Mouse (Mus musculus) forebrain, embryonic 15.5 days (tissue): Measurements from ENCODE around the gene Snap25. TPM values are rescaled to one million over a fixed set of nuclear protein-coding genes. Genes with fewer than 3 reads are reported as not detected.
A peak's percentile ranks its signal among the peaks of the same experiment; 100 is the strongest.

ENCODE experiments used
- ATAC-seq: fragments of 200-750 bp; cut with Nextera tagmentation; replicated peaks from 2 replicates; pipeline ENCODE4 v1.8.0; 2017; ENCODE audit warnings: mild to moderate bottlenecking, moderate TSS enrichment, moderate library complexity
- H3K27ac ChIP-seq: fragments of 300-500 bp; sonication (generic); replicated peaks from 2 replicates; pipeline ENCODE4 v1.5.1; 2015; ENCODE audit warnings: mild to moderate bottlenecking, inconsistent platforms
- H3K27me3 ChIP-seq: fragments of 300-500 bp; sonication (generic); 2 replicates; pipeline ENCODE4 v1.6.1; 2015; ENCODE audit warnings: inconsistent platforms
- H3K36me3 ChIP-seq: fragments of 300-500 bp; sonication (generic); 2 replicates; pipeline ENCODE4 v1.6.1; 2015; ENCODE audit warnings: mild to moderate bottlenecking, inconsistent platforms
- H3K4me1 ChIP-seq: fragments of 300-500 bp; sonication (generic); 2 replicates; pipeline ENCODE4 v1.6.1; 2015; ENCODE audit warnings: inconsistent platforms
- H3K4me2 ChIP-seq: fragments of 300-500 bp; sonication (generic); replicated peaks from 2 replicates; pipeline ENCODE4 v1.6.1; 2015; ENCODE audit warnings: mild to moderate bottlenecking, inconsistent platforms
- H3K4me3 ChIP-seq: fragments of 300-500 bp; sonication (generic); 2 replicates; pipeline ENCODE4 v1.5.1; 2015; ENCODE audit warnings: mild to moderate bottlenecking, inconsistent platforms
- H3K9ac ChIP-seq: fragments of 300-500 bp; sonication (generic); replicated peaks from 2 replicates; pipeline ENCODE4 v1.6.1; 2015; ENCODE audit warnings: mild to moderate bottlenecking, inconsistent platforms
- H3K9me3 ChIP-seq: fragments of 300-500 bp; sonication (generic); 2 replicates; pipeline ENCODE4 v1.6.1; 2016; ENCODE audit warnings: inconsistent platforms
- WGBS: fragments of 180-500 bp; shearing (Covaris S2); methylation state at CpG from one replicate; pipeline ENCODE4 v1.1.7; 2015; ENCODE audit warnings: mixed read lengths; 5-methylcytosine and 5-hydroxymethylcytosine counted together
- polyA plus RNA-seq: library from polyadenylated mRNA; unstranded; fragments of >200 nt; fragmentation: Nextera tagmentation; extraction: Ambion mirVana; gene quantifications from 2 replicates; pipeline ENCODE4 v1.2.1, GENCODE M21; 2015

Snap25 gene
- polyA plus RNA-seq, 1 experiment from 2014 or later, result 114 TPM

DNA sequence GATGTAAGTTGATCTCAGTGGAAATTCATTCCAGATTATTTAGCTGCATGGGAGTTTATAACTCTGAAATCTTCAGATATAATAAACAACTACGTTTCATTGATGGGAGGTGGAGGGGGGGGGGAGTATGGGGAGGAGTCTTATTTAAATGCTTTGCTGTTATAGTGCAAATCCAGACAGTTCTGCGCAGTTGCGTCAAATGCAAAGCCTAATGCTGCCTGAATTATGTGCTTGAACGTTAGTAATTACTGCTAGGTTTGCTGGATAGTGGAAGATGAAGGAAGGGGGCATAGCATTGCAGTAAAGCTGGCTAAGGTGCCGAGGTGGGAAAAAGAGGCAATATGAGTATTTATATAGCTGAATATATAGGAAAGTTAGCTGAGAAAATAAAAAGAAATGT lies 2.3 kb downstream of the Snap25 start:
- H3K27ac ChIP-seq, result no peak overlapping the region
- peak overlapping the region; percentile 21 for H3K4me3 ChIP-seq
- H3K9ac ChIP-seq, result 0 out of 2 replicates have a peak overlapping the region, but pooled peaks have one; percentile 22
- H3K4me1 ChIP-seq, result peaks cover 27% of the 10 kb centered on the region
- WGBS, result 64% methylated on average over 5 of the region's 5 CpGs
- H3K36me3 ChIP-seq, result no peaks in the 10 kb centered on the region
- no peaks in the 10 kb centered on the region for H3K27me3 ChIP-seq
- no peak for ATAC-seq
- peak overlapping the region; percentile 68 for H3K4me2 ChIP-seq
- no peaks in the 10 kb centered on the region for H3K9me3 ChIP-seq

- H3K27ac ChIP-seq, result no peak overlapping the region
- no peak overlapping the region for H3K9ac ChIP-seq
- no peaks in the 10 kb centered on the region for H3K9me3 ChIP-seq
- no peaks in the 10 kb centered on the region for H3K36me3 ChIP-seq
- no peaks in the 10 kb centered on the region for H3K27me3 ChIP-seq
- peaks cover 26% of the 10 kb centered on the region for H3K4me1 ChIP-seq
- 79% methylated on average over 1 of the region's 1 CpGs for WGBS
- H3K4me3 ChIP-seq, result no peak overlapping the region
- peak overlapping the region; percentile 68 for H3K4me2 ChIP-seq
- no peak for ATAC-seq
Measured at GRCm38 (mm10) chr2:136716400-136716799, 3.1 kb downstream of the Snap25 start.

GRCm38 (mm10) chr2:136720235-136720634 lies 7.0 kb downstream of the Snap25 start:
- no peak for ATAC-seq
- no peak overlapping the region for H3K4me3 ChIP-seq
- no peaks in the 10 kb centered on the region for H3K27me3 ChIP-seq
- WGBS, result 35% methylated on average over 4 of the region's 4 CpGs
- H3K36me3 ChIP-seq, result no peaks in the 10 kb centered on the region
- no peaks in the 10 kb centered on the region for H3K9me3 ChIP-seq
- H3K27ac ChIP-seq, result no peak overlapping the region
- no peak overlapping the region for H3K4me2 ChIP-seq
- no peak overlapping the region for H3K9ac ChIP-seq
- H3K4me1 ChIP-seq, result peaks cover 6% of the 10 kb centered on the region

GRCm38 (mm10) chr2:136738260-136738659 lies 25.0 kb downstream of the Snap25 start:
- WGBS, result 79% methylated on average over 2 of the region's 2 CpGs

GRCm38 (mm10) chr2:136742230-136742629 lies 29.0 kb downstream of the Snap25 start:
- no peak overlapping the region for H3K4me2 ChIP-seq
- peaks cover 10% of the 10 kb centered on the region for H3K4me1 ChIP-seq
- H3K4me3 ChIP-seq, result no peak overlapping the region
- 88% methylated on average over 2 of the region's 2 CpGs for WGBS
- no peak for ATAC-seq
- no peaks in the 10 kb centered on the region for H3K36me3 ChIP-seq
- H3K9ac ChIP-seq, result no peak overlapping the region
- no peak overlapping the region for H3K27ac ChIP-seq
- no peaks in the 10 kb centered on the region for H3K27me3 ChIP-seq
- no peaks in the 10 kb centered on the region for H3K9me3 ChIP-seq

More at GRCm38 (mm10) chr2:136738260-136738659, 25.0 kb downstream of the Snap25 start:
- no peak overlapping the region for H3K9ac ChIP-seq
- H3K27me3 ChIP-seq, result no peaks in the 10 kb centered on the region
- H3K4me1 ChIP-seq, result no peaks in the 10 kb centered on the region
- no peak overlapping the region for H3K4me3 ChIP-seq
- H3K4me2 ChIP-seq, result no peak overlapping the region
- no peaks in the 10 kb centered on the region for H3K36me3 ChIP-seq
- H3K27ac ChIP-seq, result no peak overlapping the region
- no peaks in the 10 kb centered on the region for H3K9me3 ChIP-seq
- no peak for ATAC-seq

DNA sequence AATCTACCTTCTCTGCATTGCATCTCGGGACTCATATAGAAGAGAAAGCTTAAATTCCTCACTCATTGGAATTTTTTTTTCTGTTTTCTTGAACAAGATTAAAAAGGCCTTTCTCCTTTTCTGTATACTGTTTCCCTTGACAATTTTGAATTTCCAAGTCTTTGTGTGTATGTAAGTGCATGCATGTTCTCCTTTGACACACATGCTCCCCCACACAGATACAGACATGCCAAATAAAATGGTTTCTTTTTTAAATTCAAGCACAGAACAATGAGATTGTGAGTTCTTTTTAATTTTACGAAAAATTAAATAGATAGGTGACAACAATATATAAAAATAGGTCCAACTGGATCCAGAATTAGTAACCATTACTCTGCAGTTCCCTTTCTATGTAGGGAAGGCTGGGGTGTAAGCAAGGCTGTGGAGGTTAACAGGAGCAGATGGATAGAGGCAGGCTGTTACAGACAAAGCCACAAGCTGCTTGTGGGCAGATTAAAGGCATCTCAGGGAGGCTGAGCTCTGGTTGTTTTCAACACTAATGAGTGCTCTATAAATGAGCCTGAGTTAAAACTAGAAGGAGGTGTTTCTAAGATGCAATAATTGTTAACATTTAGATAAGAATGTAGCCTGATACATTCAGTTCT lies 31.6 kb downstream of the Snap25 start:
- Histone ChIP-seq H3K27me3 (no peaks in the 10 kb centered on the region), H3K36me3 (no peaks in the 10 kb centered on the region), H3K9ac (no peak overlapping the region), H3K4me1 (peaks cover 10% of the 10 kb centered on the region), H3K27ac (peak overlapping the region; percentile 71), H3K9me3 (no peaks in the 10 kb centered on the region), H3K4me3 (no peak overlapping the region), H3K4me2 (no peak overlapping the region)
- ATAC-seq, result peak; percentile 89
- WGBS, result 64% methylated on average over 2 of the region's 2 CpGs

GRCm38 (mm10) chr2:136745327-136745994 lies 32.2 kb downstream of the Snap25 start:
- ATAC-seq, result no peak
- Histone ChIP-seq H3K4me2 (no peak overlapping the region), H3K27me3 (no peaks in the 10 kb centered on the region), H3K9ac (no peak overlapping the region), H3K9me3 (no peaks in the 10 kb centered on the region), H3K36me3 (no peaks in the 10 kb centered on the region), H3K4me3 (no peak overlapping the region), H3K27ac (peak overlapping the region; percentile 71), H3K4me1 (peaks cover 10% of the 10 kb centered on the region)
- WGBS, result 29% methylated on average over 7 of the region's 7 CpGs

DNA sequence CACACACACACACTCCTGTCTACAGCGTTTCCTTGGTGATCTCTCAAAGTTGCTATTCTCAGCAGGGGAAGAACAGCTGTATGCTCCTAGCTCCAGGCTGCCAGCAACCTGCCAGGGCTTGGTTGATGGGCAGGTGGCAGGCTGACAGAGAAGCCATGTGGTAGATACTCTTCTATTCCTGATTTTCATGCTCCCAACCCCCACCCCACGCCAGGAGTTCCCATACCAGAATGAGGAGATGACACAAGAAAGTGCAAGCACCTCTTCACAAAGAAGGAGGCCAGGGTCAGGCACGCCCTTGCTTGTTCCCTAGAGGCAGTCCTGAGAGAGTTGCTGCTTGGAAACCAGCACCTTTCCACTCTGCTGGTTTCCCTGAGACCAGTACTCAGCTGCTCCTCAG lies 40.4 kb downstream of the Snap25 start:
- ATAC-seq, result peak; percentile 86
- no peak overlapping the region for H3K9ac ChIP-seq
- no peaks in the 10 kb centered on the region for H3K9me3 ChIP-seq
- H3K4me3 ChIP-seq, result no peak overlapping the region
- peaks cover 21% of the 10 kb centered on the region for H3K4me1 ChIP-seq
- no peaks in the 10 kb centered on the region for H3K27me3 ChIP-seq
- 0 out of 2 replicates have a peak, but pooled peaks cover 3% of the 10 kb centered on the region for H3K36me3 ChIP-seq
- WGBS, result 26% methylated on average over 3 of the region's 3 CpGs
- H3K27ac ChIP-seq, result peak overlapping the region; percentile 48; the same call in 1 of the 2 replicates
- no peak overlapping the region for H3K4me2 ChIP-seq

GRCm38 (mm10) chr2:136758809-136759551 lies 45.7 kb downstream of the Snap25 start:
- H3K4me3 ChIP-seq, result no peak overlapping the region
- 25% methylated on average over 5 of the region's 5 CpGs for WGBS
- no peak overlapping the region for H3K27ac ChIP-seq
- H3K9me3 ChIP-seq, result no peaks in the 10 kb centered on the region
- 0 out of 2 replicates have a peak, but pooled peaks cover 3% of the 10 kb centered on the region for H3K36me3 ChIP-seq
- no peaks in the 10 kb centered on the region for H3K27me3 ChIP-seq
- H3K9ac ChIP-seq, result no peak overlapping the region
- ATAC-seq, result peak; percentile 71
- H3K4me1 ChIP-seq, result peaks cover 16% of the 10 kb centered on the region
- no peak overlapping the region for H3K4me2 ChIP-seq

GRCm38 (mm10) chr2:136778156-136778555 lies 64.9 kb downstream of the Snap25 start:
- no peak overlapping the region for H3K4me3 ChIP-seq
- H3K4me2 ChIP-seq, result no peak overlapping the region
- H3K4me1 ChIP-seq, result no peaks in the 10 kb centered on the region
- no peak overlapping the region for H3K27ac ChIP-seq
- 0 out of 2 replicates have a peak, but pooled peaks cover 4% of the 10 kb centered on the region for H3K36me3 ChIP-seq
- ATAC-seq, result no peak
- H3K9ac ChIP-seq, result no peak overlapping the region
- 71% methylated on average over 2 of the region's 2 CpGs for WGBS
- H3K27me3 ChIP-seq, result no peaks in the 10 kb centered on the region
- H3K9me3 ChIP-seq, result no peaks in the 10 kb centered on the region

GRCm38 (mm10) chr2:136778674-136779073 lies 65.4 kb downstream of the Snap25 start:
- Histone ChIP-seq H3K27ac (no peak overlapping the region), H3K9me3 (no peaks in the 10 kb centered on the region), H3K27me3 (no peaks in the 10 kb centered on the region), H3K9ac (no peak overlapping the region), H3K4me1 (no peaks in the 10 kb centered on the region), H3K4me3 (no peak overlapping the region), H3K36me3 (0 out of 2 replicates have a peak, but pooled peaks cover 4% of the 10 kb centered on the region), H3K4me2 (no peak overlapping the region)
- ATAC-seq, result no peak
- 93% methylated on average over 3 of the region's 3 CpGs for WGBS

GRCm38 (mm10) chr2:136780268-136780667 lies 67.0 kb downstream of the Snap25 start:
- no peak for ATAC-seq
- H3K4me2 ChIP-seq, result no peak overlapping the region
- H3K9me3 ChIP-seq, result no peaks in the 10 kb centered on the region
- H3K27ac ChIP-seq, result no peak overlapping the region
- H3K4me1 ChIP-seq, result no peaks in the 10 kb centered on the region
- H3K4me3 ChIP-seq, result no peak overlapping the region
- no peak overlapping the region for H3K9ac ChIP-seq
- no peaks in the 10 kb centered on the region for H3K36me3 ChIP-seq
- no peaks in the 10 kb centered on the region for H3K27me3 ChIP-seq
